Mouse (Mus musculus) thymus, postnatal 10 days (tissue): Measurements from ENCODE around the gene Ctdsp1.

Experiments
- DNase-seq, 2 experiments: peaks; one replicate each; pipeline ENCODE4 v3.0.0; 2021; ENCODE audit warnings: low spot score in 2 of 2

Ctdsp1 gene

GRCm38 (mm10) chr1:74376396-74376795 lies 14.9 kb upstream of the Ctdsp1 start:
- no peak for DNase-seq

GRCm38 (mm10) chr1:74379058-74379504 lies 12.2 kb upstream of the Ctdsp1 start:
- DNase-seq: no peak

- no peak for DNase-seq
Measured at GRCm38 (mm10) chr1:74380484-74380883, 10.8 kb upstream of the Ctdsp1 start.

- no peak for DNase-seq
Measured at GRCm38 (mm10) chr1:74381588-74382021, 9.7 kb upstream of the Ctdsp1 start.

GRCm38 (mm10) chr1:74383385-74383784 lies 7.9 kb upstream of the Ctdsp1 start:
- no peak for DNase-seq

- DNase-seq: no peak
Measured at GRCm38 (mm10) chr1:74384525-74384924, 6.8 kb upstream of the Ctdsp1 start.

DNA sequence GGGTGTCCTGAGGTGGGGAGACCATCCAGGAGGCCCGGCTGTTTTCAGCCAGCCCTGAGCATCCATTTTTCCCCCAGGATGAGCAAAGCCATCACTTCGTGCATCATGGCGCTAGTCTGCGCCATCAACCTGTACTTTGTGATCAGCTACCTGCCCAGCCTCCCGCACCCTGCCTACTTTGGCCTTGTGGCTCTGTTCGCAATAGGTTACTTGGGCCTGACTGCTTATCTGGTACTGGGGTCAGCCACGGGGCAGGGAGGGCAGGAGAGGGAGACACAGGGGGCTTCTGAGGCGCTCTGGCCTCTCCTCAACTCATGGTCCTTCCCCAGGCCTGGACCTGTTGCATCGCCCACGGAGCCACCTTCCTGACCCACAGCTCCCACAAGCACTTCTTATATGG lies 6.2 kb upstream of the Ctdsp1 start:
- no peak for DNase-seq

DNA sequence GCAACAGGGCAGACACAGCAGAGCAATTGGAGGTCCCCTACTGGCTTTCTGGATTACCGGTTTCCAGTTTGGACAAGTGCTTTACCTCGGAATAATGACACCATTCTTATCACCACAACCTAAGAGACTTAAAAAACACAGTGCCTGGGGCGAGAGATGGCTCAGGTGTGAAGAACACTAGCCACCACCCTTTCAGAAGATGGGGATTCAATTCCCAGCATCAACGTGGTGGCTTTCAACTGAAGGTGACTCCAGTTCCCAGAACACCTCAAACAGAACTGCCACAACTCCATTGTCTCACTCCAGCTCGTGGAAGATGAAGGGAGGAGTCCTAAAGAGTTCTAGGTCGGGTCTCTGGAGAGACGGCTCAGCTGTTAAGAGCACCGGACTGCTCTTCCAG lies 5.8 kb upstream of the Ctdsp1 start:
- no peak for DNase-seq

DNA sequence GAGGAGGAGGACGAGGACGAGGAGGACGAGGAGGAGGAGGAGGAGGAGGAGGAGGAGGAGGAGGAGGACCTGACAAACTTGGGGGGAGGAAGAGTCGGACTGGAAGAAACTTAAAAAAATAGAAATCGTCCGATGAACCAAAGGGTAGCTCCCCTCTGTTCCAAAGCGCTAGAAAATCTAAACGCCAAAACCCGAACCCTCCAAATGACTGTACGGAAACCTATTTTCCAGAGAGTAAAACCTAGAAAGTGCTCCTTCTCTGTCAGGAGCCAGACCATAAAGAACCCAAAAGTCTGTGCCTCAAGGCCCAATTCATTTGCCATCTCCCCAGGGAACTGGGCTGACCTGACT lies 5.0 kb upstream of the Ctdsp1 start:
- no peak for DNase-seq

DNA sequence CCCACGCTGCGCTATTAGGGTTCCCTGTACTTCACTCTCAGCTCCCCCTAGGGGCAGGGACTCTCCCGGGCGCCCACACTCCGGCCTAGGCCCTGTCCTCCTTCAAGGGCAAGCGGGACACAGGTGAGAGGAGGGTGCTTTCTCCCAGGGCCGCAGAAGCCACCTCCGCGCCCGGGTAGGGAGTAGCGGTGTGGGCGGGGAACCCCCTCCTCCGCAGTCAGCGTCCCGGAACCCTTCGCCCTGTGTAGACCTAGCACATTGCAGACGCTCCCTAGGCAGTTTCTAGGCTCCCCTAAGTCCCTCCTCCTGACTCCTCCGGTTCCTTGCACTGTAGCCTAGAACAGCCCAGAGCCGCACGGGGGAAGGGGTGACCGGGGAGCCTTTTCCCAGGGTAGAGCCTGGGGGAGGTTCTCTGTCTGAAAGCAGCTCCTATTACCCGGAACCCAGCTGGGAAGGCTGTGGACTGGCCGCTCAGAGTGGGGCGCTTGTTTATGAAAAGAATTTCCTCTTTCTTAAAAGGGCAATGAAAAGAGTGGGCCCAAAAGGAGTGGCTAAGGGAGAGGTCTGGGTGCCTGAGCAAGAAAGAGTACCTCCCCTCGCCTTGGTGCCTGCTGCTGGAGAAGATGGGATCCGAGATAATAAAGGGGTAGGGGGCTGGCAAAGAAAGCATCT lies 4.5 kb upstream of the Ctdsp1 start:
- DNase-seq: peak; percentile 87 to 92

DNA sequence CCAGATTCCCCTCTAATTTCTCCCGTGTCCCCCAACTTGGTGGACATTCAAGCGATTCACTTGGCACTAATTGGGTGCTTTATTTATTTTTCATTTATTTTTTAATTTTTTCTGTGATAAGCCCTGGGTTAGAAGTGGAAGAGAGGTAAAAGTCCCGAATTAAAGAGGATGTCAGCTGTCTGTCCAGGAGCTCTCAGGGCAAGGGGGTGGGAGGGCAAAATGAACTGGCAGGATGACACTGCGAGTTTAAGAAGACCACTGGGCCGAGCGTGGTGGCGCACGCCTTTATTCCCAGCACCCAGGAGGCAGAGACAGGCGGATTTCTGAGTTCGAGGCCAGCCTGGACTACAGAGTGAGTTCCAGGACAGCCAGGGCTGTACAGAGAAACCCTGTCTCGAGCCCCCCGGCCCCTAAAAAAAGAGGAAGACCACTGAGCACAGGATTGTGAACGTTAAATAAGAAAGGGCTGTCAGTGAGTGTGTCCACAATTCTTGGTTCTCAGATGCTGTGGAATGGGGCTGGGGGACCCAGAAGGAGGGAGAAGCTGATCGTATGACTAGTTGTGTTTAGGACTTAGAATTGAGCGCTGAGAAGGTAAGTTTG lies 3.8 kb upstream of the Ctdsp1 start:
- DNase-seq: no peak

- no peak for DNase-seq
Measured at GRCm38 (mm10) chr1:74388398-74388920, 2.9 kb upstream of the Ctdsp1 start.

GRCm38 (mm10) chr1:74389831-74390286 lies 1.4 kb upstream of the Ctdsp1 start:
- peak; percentile 49 to 63 for DNase-seq

GRCm38 (mm10) chr1:74390287-74390906 lies 912 bp upstream of the Ctdsp1 start:
- DNase-seq: peak; percentile 63 to 77

- peak; percentile 74 to 77 for DNase-seq
Measured at GRCm38 (mm10) chr1:74391844-74392441, 634 bp downstream of the Ctdsp1 start.

GRCm38 (mm10) chr1:74392446-74392994 lies 1.2 kb downstream of the Ctdsp1 start:
- no peak for DNase-seq

DNA sequence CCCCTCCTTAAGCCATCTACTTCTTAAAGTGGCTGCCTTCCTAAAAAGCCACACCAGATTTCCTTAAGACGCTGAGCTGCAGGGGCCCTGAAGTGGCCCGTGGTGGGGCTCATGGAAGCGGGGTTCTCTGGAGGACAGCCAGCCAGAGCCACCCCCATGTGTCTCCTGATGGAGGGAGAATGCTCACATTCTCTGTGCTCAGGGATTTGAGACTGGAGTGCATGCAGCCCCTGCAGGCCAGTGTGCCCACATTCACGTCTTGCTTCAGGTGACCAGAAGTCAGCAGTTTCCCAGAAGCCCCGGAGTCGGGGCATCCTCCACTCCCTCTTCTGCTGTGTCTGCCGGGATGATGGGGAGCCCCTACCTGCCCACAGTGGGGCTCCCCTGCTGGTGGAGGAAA lies 1.7 kb downstream of the Ctdsp1 start:
- DNase-seq: no peak

- no peak for DNase-seq
Measured at GRCm38 (mm10) chr1:74393697-74394096, 2.4 kb downstream of the Ctdsp1 start.

- DNase-seq: no peak
Measured at GRCm38 (mm10) chr1:74394311-74394710, 3.0 kb downstream of the Ctdsp1 start.

DNA sequence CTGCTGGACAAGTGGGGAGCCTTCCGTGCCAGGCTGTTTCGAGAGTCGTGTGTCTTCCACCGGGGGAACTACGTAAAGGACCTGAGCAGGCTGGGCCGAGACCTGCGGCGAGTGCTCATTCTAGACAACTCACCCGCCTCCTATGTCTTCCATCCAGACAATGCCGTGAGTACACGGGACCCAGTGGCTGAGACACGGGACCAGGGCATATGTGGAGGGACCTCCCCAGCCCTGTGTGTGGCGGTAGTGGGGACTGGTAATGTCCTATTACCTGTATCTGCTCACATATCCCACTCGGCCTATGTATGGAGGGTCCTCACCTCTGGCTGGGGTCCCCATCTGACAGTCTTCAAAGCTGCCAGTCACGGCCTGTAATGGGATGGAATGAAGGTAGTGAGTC lies 3.5 kb downstream of the Ctdsp1 start:
- DNase-seq: no peak

- DNase-seq: no peak
Measured at GRCm38 (mm10) chr1:74395290-74395689, 4.0 kb downstream of the Ctdsp1 start.
